Mouse (Mus musculus) heart, embryonic 16.5 days (tissue): ENCODE measurements around the gene Gramd1b. TPM values are rescaled to one million over a fixed set of nuclear protein-coding genes. Genes with fewer than 3 reads are reported as not detected.
A peak's percentile ranks its signal among the peaks of the same experiment; 100 is the strongest.

ENCODE experiments used
- ATAC-seq: fragments of 200-750 bp; cut with Nextera tagmentation; replicated peaks from 2 replicates; pipeline ENCODE4 v1.8.0; 2017; ENCODE audit warnings: moderate number of reproducible peaks; ENCODE audit not compliant: insufficient read depth, low FRiP score; ENCODE audit errors: extremely low read depth
- H3K27ac ChIP-seq: fragments of 300-500 bp; sonication (generic); 2 replicates; pipeline ENCODE4 v1.5.1; 2014; ENCODE audit warnings: mild to moderate bottlenecking, low read length, control low read depth, moderate library complexity
- H3K27me3 ChIP-seq: fragments of 300-500 bp; sonication (generic); 2 replicates; pipeline ENCODE4 v1.6.1; 2014; ENCODE audit warnings: low read length, mixed read lengths; ENCODE audit not compliant: control insufficient read depth, insufficient read depth
- H3K36me3 ChIP-seq: fragments of 300-500 bp; sonication (generic); 2 replicates; pipeline ENCODE4 v1.6.1; 2014; ENCODE audit not compliant: control insufficient read depth, insufficient read depth
- H3K4me1 ChIP-seq: fragments of 300-500 bp; sonication (generic); 2 replicates; pipeline ENCODE4 v1.6.1; 2014; ENCODE audit warnings: low read length, mixed read lengths; ENCODE audit not compliant: control insufficient read depth, insufficient read depth
- H3K4me2 ChIP-seq: fragments of 300-500 bp; sonication (generic); 2 replicates; pipeline ENCODE4 v1.6.1; 2014; ENCODE audit warnings: low read depth, mild to moderate bottlenecking, control low read depth, low read length
- H3K4me3 ChIP-seq: fragments of 300-500 bp; sonication (generic); 2 replicates; pipeline ENCODE4 v1.5.1; 2014; ENCODE audit warnings: mild to moderate bottlenecking, control low read depth, low read length
- H3K9ac ChIP-seq: fragments of 300-500 bp; sonication (generic); 2 replicates; pipeline ENCODE4 v1.6.1; 2014; ENCODE audit warnings: low read length, control low read depth
- H3K9me3 ChIP-seq: fragments of 300-500 bp; sonication (generic); replicated peaks from 2 replicates; pipeline ENCODE4 v1.6.1; 2016; ENCODE audit warnings: low read length; ENCODE audit not compliant: control insufficient read depth
- WGBS: fragments of 180-500 bp; shearing (Covaris S2); extraction: QIAGEN DNeasy Blood & Tissue Kit; methylation state at CpG from one replicate; pipeline ENCODE4 v1.1.7; 2014; 5-methylcytosine and 5-hydroxymethylcytosine counted together
- polyA plus RNA-seq: library from polyadenylated mRNA; unstranded; fragments of >200 nt; fragmentation: Nextera tagmentation; extraction: Ambion mirVana; gene quantifications from 2 replicates; pipeline ENCODE4 v1.2.1, GENCODE M21; 2015

Gene Gramd1b
- polyA plus RNA-seq, 1 experiment from 2014 or later, result 5.9 TPM

DNA sequence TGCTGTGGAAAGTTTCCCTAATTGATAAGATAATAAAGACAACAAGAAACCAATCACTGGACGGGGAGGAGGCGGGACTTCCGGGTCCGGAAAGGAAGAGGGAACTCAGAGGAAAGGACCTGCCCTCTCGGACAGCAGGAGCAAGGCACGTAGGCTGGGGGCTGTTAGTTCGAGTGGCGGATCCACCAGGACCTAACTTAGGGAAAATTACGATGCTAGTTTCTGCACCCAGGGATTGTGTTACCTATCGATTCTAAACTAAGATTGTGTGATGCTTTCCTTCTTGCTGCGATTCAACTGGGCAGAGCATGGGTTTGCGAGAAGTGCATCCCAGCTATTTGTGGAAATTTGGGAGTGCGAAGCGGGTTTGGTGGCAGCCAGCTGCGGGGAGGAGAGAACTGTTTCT lies 116.7 kb downstream of the Gramd1b start:
- Histone ChIP-seq H3K27me3 (no peaks in the 10 kb centered on the region), H3K9ac (peak overlapping the region; percentile 81), H3K4me2 (peak overlapping the region; percentile 89), H3K4me1 (peaks cover 10% of the 10 kb centered on the region; the same call in 1 of the 2 replicates), H3K36me3 (no peaks in the 10 kb centered on the region), H3K4me3 (peak overlapping the region; percentile 68), H3K27ac (0 out of 2 replicates have a peak overlapping the region, but pooled peaks have one; percentile 18), H3K9me3 (no peaks in the 10 kb centered on the region)
- ATAC-seq, result peak; percentile 56; the same call in 1 of the 2 replicates
- WGBS, result 4% methylated on average over 15 of the region's 15 CpGs

DNA sequence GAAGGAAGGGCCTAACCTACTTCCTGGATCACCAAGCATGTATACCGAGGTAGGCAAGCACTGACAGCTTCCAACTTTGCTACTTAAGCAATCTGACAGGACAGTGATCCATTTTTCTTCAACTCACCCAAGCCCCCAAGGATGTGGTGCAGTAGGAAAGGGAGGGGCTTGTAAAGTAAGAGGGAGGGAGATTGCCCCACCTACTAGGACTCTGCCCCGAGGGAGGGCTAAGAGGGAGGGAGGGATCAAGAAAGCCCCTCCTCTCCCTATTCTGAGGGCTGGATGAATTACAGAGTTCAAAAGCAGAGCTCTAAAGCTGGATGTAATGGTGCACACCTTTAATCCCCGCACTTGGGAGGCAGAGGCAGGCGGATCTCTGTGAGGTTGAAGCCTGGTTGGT lies 117.6 kb downstream of the Gramd1b start:
- ATAC-seq, result no peak
- 79% methylated on average over 4 of the region's 4 CpGs for WGBS

DNA sequence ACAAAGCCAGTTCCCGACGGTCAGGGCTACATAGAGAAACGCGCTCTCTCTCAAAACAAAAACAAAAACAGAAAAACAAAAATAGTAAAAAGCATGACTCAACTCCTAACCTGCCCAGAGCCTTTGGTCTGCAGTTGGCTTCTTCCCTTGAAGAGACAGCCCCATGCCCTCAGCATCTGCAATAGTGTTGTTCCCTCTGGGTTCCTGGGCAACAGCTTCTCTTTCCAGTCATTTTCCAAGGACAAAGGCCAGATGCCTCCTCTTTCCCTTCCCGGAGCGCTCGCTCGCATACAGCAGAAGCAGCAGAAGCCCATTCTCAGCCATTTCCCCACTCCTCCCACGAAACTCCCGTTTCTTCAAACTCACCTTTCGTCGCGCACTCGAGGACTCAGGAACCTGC lies 118.3 kb downstream of the Gramd1b start:
- H3K9ac ChIP-seq, result no peak overlapping the region
- H3K4me3 ChIP-seq, result no peak overlapping the region
- ATAC-seq, result no peak
- no peaks in the 10 kb centered on the region for H3K27me3 ChIP-seq
- H3K36me3 ChIP-seq, result no peaks in the 10 kb centered on the region
- H3K4me2 ChIP-seq, result no peak overlapping the region
- H3K27ac ChIP-seq, result no peak overlapping the region
- WGBS, result 88% methylated on average over 14 of the region's 14 CpGs
- H3K4me1 ChIP-seq, result peaks cover 3% of the 10 kb centered on the region; the same call in 1 of the 2 replicates
- no peaks in the 10 kb centered on the region for H3K9me3 ChIP-seq

More for the DNA sequence above, 117.6 kb downstream of the Gramd1b start:
- Histone ChIP-seq H3K4me3 (no peak overlapping the region), H3K4me2 (no peak overlapping the region), H3K27me3 (no peaks in the 10 kb centered on the region), H3K9me3 (no peaks in the 10 kb centered on the region), H3K27ac (no peak overlapping the region), H3K36me3 (no peaks in the 10 kb centered on the region), H3K4me1 (peaks cover 5% of the 10 kb centered on the region; the same call in 1 of the 2 replicates), H3K9ac (no peak overlapping the region)

DNA sequence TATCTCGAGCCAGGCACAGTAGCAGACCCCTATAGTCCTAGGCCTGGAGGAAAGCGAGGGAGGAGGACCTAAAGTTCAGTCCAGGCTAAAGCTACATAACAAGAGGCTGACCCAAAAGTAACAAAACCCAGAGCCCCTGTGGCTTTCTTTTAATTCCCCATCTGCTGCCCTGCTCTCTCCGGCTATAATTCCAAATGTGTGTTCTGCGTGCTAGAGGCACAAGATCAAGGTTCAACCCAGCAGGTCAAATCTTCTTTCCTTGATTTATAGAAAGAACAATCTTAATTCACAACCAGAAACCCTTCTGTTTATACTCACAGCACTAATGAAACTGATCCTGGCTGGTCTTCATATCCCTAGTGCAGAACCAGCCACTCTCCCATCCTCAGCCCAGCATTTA lies 118.9 kb downstream of the Gramd1b start:
- H3K4me3 ChIP-seq, result no peak overlapping the region

DNA sequence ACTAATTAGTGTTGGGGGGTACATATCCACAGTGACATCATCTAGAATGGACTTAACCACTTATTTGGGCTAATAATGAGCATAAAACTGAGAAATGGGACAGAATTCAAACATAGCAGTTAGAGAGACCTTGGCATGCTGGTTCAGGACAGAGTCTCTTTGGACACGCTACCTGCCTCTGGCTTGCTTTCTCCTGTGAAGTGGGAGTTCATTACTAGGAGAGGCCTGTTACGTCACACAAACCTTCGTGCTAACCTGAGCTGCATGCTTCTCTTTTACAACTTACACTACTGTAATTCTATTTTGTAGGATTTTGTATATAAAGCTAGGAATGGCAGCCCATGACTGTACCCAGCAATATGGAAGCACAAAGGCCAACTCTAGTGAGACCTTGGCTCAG lies 120.3 kb downstream of the Gramd1b start:
- Histone ChIP-seq H3K4me2 (no peak overlapping the region), H3K4me3 (no peak overlapping the region), H3K27ac (no peak overlapping the region), H3K4me1 (peaks cover 3% of the 10 kb centered on the region; the same call in 1 of the 2 replicates), H3K27me3 (no peaks in the 10 kb centered on the region), H3K36me3 (no peaks in the 10 kb centered on the region), H3K9ac (no peak overlapping the region), H3K9me3 (no peaks in the 10 kb centered on the region)
- 97% methylated on average over 3 of the region's 3 CpGs for WGBS
- no peak for ATAC-seq

More for the DNA sequence above, 118.9 kb downstream of the Gramd1b start:
- Histone ChIP-seq H3K27ac (no peak overlapping the region), H3K9me3 (no peaks in the 10 kb centered on the region), H3K9ac (no peak overlapping the region), H3K36me3 (no peaks in the 10 kb centered on the region), H3K4me1 (peaks cover 3% of the 10 kb centered on the region; the same call in 1 of the 2 replicates), H3K27me3 (no peaks in the 10 kb centered on the region), H3K4me2 (no peak overlapping the region)
- WGBS, result 87% methylated on average over 4 of the region's 4 CpGs
- no peak for ATAC-seq

DNA sequence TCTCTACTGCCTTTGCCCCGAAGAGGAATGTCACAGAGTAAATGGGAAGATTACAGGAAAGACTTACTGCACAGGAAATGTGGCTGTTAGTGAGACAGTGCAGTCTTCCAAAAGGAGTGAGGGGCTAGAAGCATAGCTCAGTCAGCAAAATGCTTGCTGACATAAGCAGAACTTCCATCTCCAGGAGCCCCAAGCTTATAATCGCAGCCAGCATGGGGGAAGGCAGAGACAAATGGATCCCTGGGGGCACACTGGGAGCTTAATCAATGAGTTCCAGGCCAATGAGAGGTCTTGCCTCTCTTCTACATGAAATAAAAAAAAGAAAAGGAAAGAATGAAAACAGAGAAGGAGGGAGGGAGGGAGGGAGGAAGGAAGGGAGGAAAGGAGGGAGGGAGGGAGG lies 122.1 kb downstream of the Gramd1b start:
- no peaks in the 10 kb centered on the region for H3K9me3 ChIP-seq
- no peak overlapping the region for H3K4me2 ChIP-seq
- H3K4me1 ChIP-seq, result peaks cover 6% of the 10 kb centered on the region; the same call in 1 of the 2 replicates
- H3K27ac ChIP-seq, result no peak overlapping the region
- H3K36me3 ChIP-seq, result no peaks in the 10 kb centered on the region
- 52% methylated on average over 2 of the region's 2 CpGs for WGBS
- H3K9ac ChIP-seq, result no peak overlapping the region
- H3K27me3 ChIP-seq, result no peaks in the 10 kb centered on the region
- no peak for ATAC-seq
- H3K4me3 ChIP-seq, result no peak overlapping the region

DNA sequence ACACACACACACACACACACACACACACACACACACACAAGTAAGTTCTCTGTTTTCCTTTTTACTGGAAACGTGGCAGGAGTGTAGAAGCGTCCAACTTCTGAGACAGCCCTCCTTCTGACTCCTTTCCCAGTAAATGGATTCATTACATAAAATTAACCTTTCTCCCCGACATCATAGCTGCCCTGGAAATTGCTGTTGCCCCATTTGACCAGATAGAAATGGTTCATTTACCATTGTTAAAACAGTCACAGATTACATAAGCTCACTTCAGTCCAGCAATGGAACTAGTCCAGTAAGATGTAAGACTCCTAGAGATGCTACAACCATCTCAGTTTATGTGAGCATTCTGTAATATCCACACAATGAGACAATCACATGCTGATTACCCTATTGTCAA lies 122.8 kb downstream of the Gramd1b start:
- WGBS, result 68% methylated on average over 3 of the region's 3 CpGs
- Histone ChIP-seq H3K9me3 (no peaks in the 10 kb centered on the region), H3K4me1 (peaks cover 6% of the 10 kb centered on the region; the same call in 1 of the 2 replicates), H3K27me3 (no peaks in the 10 kb centered on the region), H3K36me3 (no peaks in the 10 kb centered on the region), H3K27ac (no peak overlapping the region), H3K4me3 (no peak overlapping the region), H3K4me2 (no peak overlapping the region), H3K9ac (no peak overlapping the region)
- no peak for ATAC-seq

DNA sequence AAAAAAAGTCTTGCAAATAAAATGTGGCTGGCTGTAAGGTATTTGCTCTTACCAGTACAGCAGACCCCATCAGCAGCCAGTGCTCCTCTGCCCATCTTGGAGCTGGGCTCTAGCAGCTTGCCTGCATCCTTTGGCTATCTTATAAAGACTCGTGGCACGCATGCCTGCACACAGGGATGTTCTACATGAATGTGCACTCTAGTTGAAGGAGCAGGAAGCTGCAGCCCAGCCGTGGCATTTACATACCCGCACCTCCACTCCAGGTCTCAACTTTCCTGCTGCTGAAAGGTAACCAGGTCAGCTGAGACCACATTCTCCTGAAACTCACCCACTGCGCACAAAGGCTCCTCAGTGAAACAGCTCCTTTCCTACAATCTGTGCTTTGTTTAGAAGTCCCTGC lies 123.3 kb downstream of the Gramd1b start:
- Histone ChIP-seq H3K4me1 (peaks cover 8% of the 10 kb centered on the region), H3K27ac (no peak overlapping the region), H3K36me3 (no peaks in the 10 kb centered on the region), H3K9me3 (no peaks in the 10 kb centered on the region), H3K4me2 (no peak overlapping the region), H3K4me3 (no peak overlapping the region), H3K9ac (no peak overlapping the region), H3K27me3 (no peaks in the 10 kb centered on the region)
- 65% methylated on average over 5 of the region's 5 CpGs for WGBS
- ATAC-seq, result no peak

DNA sequence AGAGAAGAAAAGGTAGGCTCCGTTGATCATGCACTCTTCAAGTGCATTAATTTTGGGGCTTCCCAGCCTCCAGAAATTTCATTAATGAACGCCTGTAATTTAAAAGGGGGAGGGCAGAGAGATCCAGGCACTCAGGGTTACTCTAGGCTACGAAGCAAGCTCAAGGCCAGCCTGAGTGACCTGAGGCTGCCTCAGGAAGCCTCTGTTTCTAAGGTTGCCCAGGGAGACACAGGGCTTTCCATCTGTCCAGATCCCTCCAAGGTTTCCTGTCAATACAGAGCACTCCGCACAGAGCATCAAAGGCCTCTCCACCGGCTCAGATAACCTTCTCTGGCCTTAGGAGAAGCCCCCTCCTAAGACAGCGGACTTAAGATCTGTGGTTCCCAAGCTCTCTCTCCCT lies 125.4 kb downstream of the Gramd1b start:
- no peaks in the 10 kb centered on the region for H3K9me3 ChIP-seq
- H3K4me1 ChIP-seq, result peaks cover 8% of the 10 kb centered on the region
- no peaks in the 10 kb centered on the region for H3K27me3 ChIP-seq
- no peak overlapping the region for H3K4me3 ChIP-seq
- H3K36me3 ChIP-seq, result no peaks in the 10 kb centered on the region
- ATAC-seq, result no peak
- H3K27ac ChIP-seq, result no peak overlapping the region
- H3K9ac ChIP-seq, result no peak overlapping the region
- 51% methylated on average over 6 of the region's 6 CpGs for WGBS
- no peak overlapping the region for H3K4me2 ChIP-seq
